Mouse (Mus musculus) megakaryocyte, embryonic 14.5 days (primary cell): ENCODE results near the gene Slc22a20.

ENCODE experiments used
- FLI1 ChIP-seq: IDR thresholded peaks from 2 replicates; pipeline ENCODE4 v1.6.1; 2012; ENCODE audit warnings: low read length, inconsistent platforms, mixed read lengths
- GATA1 ChIP-seq: IDR thresholded peaks from 3 replicates; pipeline ENCODE4 v1.6.1; 2012; ENCODE audit warnings: mixed read lengths, low read length, inconsistent platforms, borderline replicate concordance

DNA sequence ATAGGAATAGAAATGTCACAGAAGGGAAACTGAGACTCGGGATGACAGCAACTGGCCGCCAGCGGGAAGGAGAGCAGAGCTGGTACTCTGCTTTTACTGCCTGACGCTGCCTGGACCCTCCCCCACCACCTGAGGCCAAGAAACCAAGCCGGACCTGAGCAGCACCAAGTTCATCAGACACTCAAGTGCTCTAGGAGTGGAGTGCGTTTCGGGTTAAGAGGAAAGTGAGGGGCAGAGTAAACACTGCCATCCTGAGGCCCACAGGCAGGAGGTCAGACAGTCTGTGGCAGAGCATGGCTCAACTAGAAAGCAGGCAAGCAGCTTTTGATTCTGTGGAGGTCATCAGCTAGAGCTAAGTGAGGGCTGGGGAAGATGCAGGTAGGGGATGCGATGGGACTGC lies 37.1 kb upstream of the Slc22a20 start:
- TF ChIP-seq GATA1 (no peak), FLI1 (no peak)
